Mouse (Mus musculus) neural tube, embryonic 13.5 days (tissue): ENCODE results near the gene Miga2. TPM values are rescaled to one million over a fixed set of nuclear protein-coding genes. Genes with fewer than 3 reads are reported as not detected.
A peak's percentile ranks its signal among the peaks of the same experiment; 100 is the strongest.

ENCODE experiments used
- ATAC-seq: fragments of 200-750 bp; cut with Nextera tagmentation; 2 replicates; pipeline ENCODE4 v1.8.0; 2017; ENCODE audit warnings: low read depth, mild to moderate bottlenecking, moderate TSS enrichment, moderate library complexity
- H3K27ac ChIP-seq: fragments of 300-500 bp; sonication (generic); replicated peaks from 2 replicates; pipeline ENCODE4 v1.5.1; 2015; ENCODE audit warnings: moderate library complexity, mild to moderate bottlenecking, inconsistent platforms
- H3K27me3 ChIP-seq: fragments of 300-500 bp; sonication (generic); 2 replicates; pipeline ENCODE4 v1.6.1; 2015; ENCODE audit warnings: mild to moderate bottlenecking, inconsistent platforms
- H3K36me3 ChIP-seq: fragments of 300-500 bp; sonication (generic); 2 replicates; pipeline ENCODE4 v1.6.1; 2015; ENCODE audit warnings: mild to moderate bottlenecking, inconsistent platforms
- H3K4me1 ChIP-seq: fragments of 300-500 bp; sonication (generic); replicated peaks from 2 replicates; pipeline ENCODE4 v1.6.1; 2015; ENCODE audit warnings: inconsistent platforms
- H3K4me2 ChIP-seq: fragments of 300-500 bp; sonication (generic); 2 replicates; pipeline ENCODE4 v1.6.1; 2015; ENCODE audit warnings: inconsistent platforms, mild to moderate bottlenecking, moderate library complexity
- H3K4me3 ChIP-seq: fragments of 300-500 bp; sonication (generic); 2 replicates; pipeline ENCODE4 v1.5.1; 2015; ENCODE audit warnings: mild to moderate bottlenecking, inconsistent platforms
- H3K9ac ChIP-seq: fragments of 300-500 bp; sonication (generic); 2 replicates; pipeline ENCODE4 v1.6.1; 2015; ENCODE audit warnings: moderate library complexity, mild to moderate bottlenecking, inconsistent platforms
- H3K9me3 ChIP-seq: fragments of 300-500 bp; sonication (generic); 2 replicates; pipeline ENCODE4 v1.6.1; 2016; ENCODE audit warnings: inconsistent platforms
- WGBS: fragments of 180-500 bp; shearing (Covaris S2); methylation state at CpG from one replicate; pipeline ENCODE4 v1.1.7; 2015; 5-methylcytosine and 5-hydroxymethylcytosine counted together
- polyA plus RNA-seq: library from polyadenylated mRNA; unstranded; fragments of >200 nt; fragmentation: Nextera tagmentation; extraction: Ambion mirVana; gene quantifications from 2 replicates; pipeline ENCODE4 v1.2.1, GENCODE M21; 2015

Miga2 gene
- polyA plus RNA-seq, 1 experiment from 2014 or later = 26.3 TPM

DNA sequence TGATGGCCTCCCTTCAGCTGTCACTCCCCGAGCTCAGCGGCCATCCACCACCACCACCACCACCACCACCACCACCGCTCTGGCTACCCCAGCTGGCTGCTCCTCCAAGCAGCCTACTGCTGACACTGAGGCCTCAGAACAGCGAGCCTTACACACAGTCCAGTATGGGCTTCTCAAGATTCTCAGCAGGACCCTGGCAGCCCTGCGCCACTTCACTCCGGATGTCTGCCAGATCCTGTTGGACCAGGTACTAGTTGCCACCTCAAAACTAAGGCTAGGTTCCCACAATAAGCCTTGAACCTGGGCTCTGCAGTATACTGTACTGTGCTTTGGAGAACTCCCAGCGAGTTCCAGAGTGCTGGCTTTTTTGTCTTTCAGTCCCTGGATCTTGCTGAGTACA, 21.5 kb upstream of the Miga2 start:
- 97% methylated on average over 7 of the region's 7 CpGs for WGBS
- H3K9ac ChIP-seq = no peak overlapping the region
- no peaks in the 10 kb centered on the region for H3K4me1 ChIP-seq
- no peak overlapping the region for H3K4me2 ChIP-seq
- ATAC-seq = no peak
- H3K36me3 ChIP-seq = peaks cover 97% of the 10 kb centered on the region
- H3K4me3 ChIP-seq = no peak overlapping the region
- H3K9me3 ChIP-seq = no peaks in the 10 kb centered on the region
- H3K27me3 ChIP-seq = no peaks in the 10 kb centered on the region
- H3K27ac ChIP-seq = no peak overlapping the region

DNA sequence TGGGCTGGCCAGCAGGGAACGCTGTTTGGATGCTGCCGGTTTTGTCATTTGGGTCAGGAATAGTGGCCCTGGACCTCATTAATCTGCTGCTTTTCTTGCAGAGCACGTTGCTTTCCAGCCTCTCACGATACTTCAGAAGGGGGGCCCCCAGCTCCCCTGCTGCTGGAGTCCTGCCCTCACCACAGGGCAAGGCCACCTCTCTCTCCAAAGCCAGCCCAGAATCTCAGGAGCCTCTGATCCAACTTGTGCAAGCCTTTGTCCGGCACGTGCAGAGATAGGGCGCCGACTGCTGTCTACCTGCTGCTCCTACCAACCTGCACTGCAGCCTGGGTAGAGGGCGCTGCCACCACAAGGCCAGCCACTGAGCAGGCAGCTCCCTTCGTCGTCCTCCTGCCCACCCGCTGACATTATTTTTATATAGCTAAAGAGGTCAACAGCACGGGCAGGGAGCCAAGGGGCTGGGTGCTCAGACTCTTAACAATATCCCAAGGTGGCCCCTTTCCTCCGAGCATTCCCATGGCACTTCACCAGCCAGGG, 20.4 kb upstream of the Miga2 start:
- H3K27ac ChIP-seq = no peak overlapping the region
- H3K27me3 ChIP-seq = no peaks in the 10 kb centered on the region
- no peak overlapping the region for H3K4me2 ChIP-seq
- WGBS = 74% methylated on average over 14 of the region's 14 CpGs
- H3K4me1 ChIP-seq = no peaks in the 10 kb centered on the region
- H3K9ac ChIP-seq = no peak overlapping the region
- no peak overlapping the region for H3K4me3 ChIP-seq
- H3K9me3 ChIP-seq = no peaks in the 10 kb centered on the region
- peaks cover 100% of the 10 kb centered on the region for H3K36me3 ChIP-seq
- no peak for ATAC-seq

DNA sequence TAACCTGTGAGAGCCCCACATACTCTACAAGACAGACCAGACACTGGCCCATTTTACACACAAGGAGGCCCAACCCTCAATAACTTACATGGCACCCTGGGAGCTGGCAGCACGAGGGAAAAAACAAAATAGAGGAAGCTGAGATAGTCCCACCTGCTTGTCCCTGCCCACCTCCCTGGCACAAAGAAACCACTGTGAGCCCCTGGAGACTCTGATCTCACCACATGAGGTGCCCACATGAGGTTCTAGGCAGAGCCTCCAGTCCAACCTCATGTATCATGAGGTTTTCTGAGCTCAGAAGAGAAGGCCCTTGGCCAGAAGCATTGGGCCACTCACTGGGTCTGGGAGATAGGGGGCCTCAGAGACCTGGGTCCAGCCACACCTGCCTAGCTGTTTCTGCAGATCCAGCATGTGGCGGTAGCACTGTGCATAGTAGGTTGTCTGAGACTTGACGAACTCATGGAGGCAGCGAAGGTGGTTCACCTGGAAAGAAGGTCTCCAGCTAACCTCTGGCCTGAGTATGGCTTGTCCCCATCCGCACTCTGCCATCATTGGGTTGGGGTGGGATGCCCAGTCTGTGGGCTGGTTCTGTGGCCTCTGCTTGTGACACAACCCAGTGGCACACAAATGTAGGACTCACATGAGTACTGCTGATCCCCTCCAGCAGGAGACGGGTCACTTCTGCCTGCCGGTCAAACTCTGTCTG, 17.9 kb upstream of the Miga2 start:
- Histone ChIP-seq H3K27me3 (no peaks in the 10 kb centered on the region), H3K36me3 (peaks cover 100% of the 10 kb centered on the region), H3K4me3 (no peak overlapping the region), H3K4me1 (no peaks in the 10 kb centered on the region), H3K9ac (no peak overlapping the region), H3K4me2 (no peak overlapping the region), H3K27ac (no peak overlapping the region), H3K9me3 (no peaks in the 10 kb centered on the region)
- no peak for ATAC-seq
- 93% methylated on average over 7 of the region's 7 CpGs for WGBS

DNA sequence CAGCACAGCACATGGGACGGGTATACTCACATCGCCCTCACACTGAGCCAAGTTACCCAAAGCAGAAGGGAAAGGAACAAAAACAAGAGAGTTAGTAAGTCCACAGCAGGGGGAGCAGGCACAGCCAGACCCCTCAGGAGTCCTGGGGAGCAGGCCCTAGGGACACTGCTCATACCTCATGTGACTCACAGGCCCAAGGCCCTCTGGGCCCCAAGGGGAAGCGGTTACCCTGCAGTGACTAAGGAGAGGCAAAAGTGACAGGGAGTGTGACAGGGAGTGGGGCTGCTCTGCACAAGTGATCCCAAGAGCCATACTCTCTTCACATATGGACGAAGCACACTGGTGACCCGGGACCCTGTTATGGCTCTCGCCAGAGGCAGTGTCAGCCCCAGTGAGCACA, 14.8 kb upstream of the Miga2 start:
- Histone ChIP-seq H3K36me3 (peaks cover 89% of the 10 kb centered on the region), H3K27ac (no peak overlapping the region), H3K9me3 (no peaks in the 10 kb centered on the region), H3K4me1 (no peaks in the 10 kb centered on the region), H3K27me3 (no peaks in the 10 kb centered on the region), H3K4me3 (no peak overlapping the region), H3K4me2 (no peak overlapping the region), H3K9ac (no peak overlapping the region)
- WGBS = 89% methylated on average over 6 of the region's 6 CpGs
- no peak for ATAC-seq

- Histone ChIP-seq H3K4me2 (no peak overlapping the region), H3K36me3 (peaks cover 82% of the 10 kb centered on the region), H3K9me3 (no peaks in the 10 kb centered on the region), H3K27me3 (no peaks in the 10 kb centered on the region), H3K9ac (no peak overlapping the region), H3K27ac (no peak overlapping the region), H3K4me1 (peaks cover 15% of the 10 kb centered on the region), H3K4me3 (no peak overlapping the region)
- WGBS = 79% methylated on average over 2 of the region's 2 CpGs
- ATAC-seq = no peak
Measured at GRCm38 (mm10) chr2:30351149-30351548, 12.9 kb upstream of the Miga2 start.

- Histone ChIP-seq H3K27me3 (no peaks in the 10 kb centered on the region), H3K27ac (peak overlapping the region; percentile 30; the same call in 1 of the 2 replicates), H3K9ac (peak overlapping the region; percentile 26; the same call in 1 of the 2 replicates), H3K36me3 (peaks cover 35% of the 10 kb centered on the region), H3K4me1 (peaks cover 47% of the 10 kb centered on the region), H3K9me3 (no peaks in the 10 kb centered on the region), H3K4me2 (no peak overlapping the region), H3K4me3 (no peak overlapping the region)
- no peak for ATAC-seq
- 65% methylated on average over 4 of the region's 4 CpGs for WGBS
Measured at GRCm38 (mm10) chr2:30355861-30356260, 8.2 kb upstream of the Miga2 start.

DNA sequence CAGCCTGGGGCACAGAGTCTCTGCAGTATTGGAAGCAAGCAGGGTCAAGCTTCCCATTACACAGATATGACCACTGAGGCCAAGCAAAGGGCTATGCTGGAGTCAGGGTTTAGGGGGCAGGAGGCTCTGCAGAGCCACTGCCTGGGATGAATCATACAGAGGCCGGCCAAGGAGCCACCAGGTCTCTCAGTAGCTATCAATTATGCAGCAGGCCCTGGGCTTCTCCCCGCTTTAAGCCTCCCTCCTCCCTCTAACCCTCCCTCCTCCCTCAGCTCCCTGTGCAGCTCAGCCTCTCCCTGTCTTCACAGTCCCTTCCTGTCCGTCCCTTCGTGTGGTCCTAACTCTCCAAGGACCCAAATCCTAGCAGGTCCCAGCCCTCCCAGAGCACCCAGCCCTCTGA, 7.8 kb upstream of the Miga2 start:
- H3K4me1 ChIP-seq = peaks cover 47% of the 10 kb centered on the region
- no peaks in the 10 kb centered on the region for H3K27me3 ChIP-seq
- peak overlapping the region; percentile 30; the same call in 1 of the 2 replicates for H3K27ac ChIP-seq
- no peak overlapping the region for H3K4me2 ChIP-seq
- H3K9me3 ChIP-seq = no peaks in the 10 kb centered on the region
- peaks cover 31% of the 10 kb centered on the region for H3K36me3 ChIP-seq
- ATAC-seq = no peak
- peak overlapping the region; percentile 93; the same call in 1 of the 2 replicates for H3K9ac ChIP-seq
- no peak overlapping the region for H3K4me3 ChIP-seq
- WGBS = 67% methylated on average over 4 of the region's 4 CpGs

DNA sequence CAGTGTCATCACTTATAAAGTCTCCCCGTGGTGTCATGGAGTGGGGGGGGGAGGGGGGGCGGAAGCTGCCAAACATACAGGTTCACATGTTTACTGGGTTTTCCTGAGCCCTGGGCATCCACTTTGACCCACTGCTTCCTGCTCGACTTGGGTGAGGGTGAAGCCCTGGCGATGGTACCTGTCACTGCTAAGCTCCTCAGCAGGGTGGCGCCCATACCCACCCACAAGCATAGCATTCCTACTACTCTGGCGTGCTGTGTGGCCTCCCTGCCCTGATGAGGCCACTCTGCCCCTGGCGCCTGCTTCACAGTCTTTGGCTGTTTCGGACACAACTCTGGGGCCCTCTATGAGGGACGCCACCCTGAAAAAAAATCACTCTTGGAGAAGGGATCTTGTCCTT, 7.1 kb upstream of the Miga2 start:
- WGBS = 75% methylated on average over 9 of the region's 9 CpGs
- ATAC-seq = no peak
- H3K27me3 ChIP-seq = no peaks in the 10 kb centered on the region
- no peak overlapping the region for H3K4me3 ChIP-seq
- H3K36me3 ChIP-seq = peaks cover 30% of the 10 kb centered on the region
- H3K27ac ChIP-seq = no peak overlapping the region
- H3K4me1 ChIP-seq = peaks cover 47% of the 10 kb centered on the region
- H3K9me3 ChIP-seq = no peaks in the 10 kb centered on the region
- H3K9ac ChIP-seq = 0 out of 2 replicates have a peak overlapping the region, but pooled peaks have one; percentile 93
- peak overlapping the region; percentile 15; the same call in 1 of the 2 replicates for H3K4me2 ChIP-seq

DNA sequence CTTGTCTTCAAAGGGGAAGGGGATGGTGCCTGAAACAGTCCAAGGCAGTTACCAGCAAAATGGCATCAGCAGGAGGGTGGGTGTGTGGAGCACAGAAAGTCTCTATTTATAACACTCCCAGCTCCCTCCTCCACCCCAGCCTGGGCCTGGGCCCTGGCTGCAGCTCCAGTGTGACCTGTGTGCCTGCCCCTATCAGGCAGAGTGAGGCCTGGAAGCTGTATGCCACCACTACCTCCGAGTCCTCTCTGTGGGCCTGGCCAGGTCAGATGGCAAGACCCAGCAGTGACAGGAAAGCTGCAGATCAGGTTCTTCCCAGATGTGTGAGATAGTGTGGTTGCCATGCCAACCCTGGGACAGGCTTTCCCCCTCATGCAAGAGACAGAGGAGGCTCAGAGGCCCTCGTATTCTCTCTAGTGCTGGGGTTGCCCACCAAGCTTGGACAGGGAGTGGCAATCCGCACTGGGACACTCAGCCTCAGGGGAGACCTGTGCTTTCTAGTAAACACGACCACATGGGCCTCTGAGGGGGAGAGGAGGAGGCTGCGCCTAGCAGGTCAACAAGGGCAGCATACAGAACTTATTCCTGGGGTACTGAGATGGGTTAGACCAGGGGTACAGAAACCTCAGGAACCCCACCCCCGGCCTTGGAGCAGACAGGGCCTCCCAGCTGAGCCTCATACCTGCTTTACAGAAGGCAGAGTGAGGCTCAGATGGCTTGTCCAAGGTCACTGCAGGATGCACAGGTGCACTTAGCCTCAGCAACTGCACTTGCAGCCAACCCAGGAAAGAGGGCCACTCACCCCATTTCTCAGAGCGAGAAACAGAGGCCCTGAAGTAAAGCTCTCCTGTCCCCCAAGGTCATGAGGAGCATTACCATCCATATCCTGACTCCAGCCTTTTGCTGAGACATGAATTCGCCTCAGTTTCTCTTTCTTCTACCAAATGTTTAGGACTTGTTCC, 6.2 kb upstream of the Miga2 start:
- H3K27ac ChIP-seq = peak overlapping the region; percentile 76; the same call in 1 of the 2 replicates
- H3K27me3 ChIP-seq = no peaks in the 10 kb centered on the region
- H3K4me2 ChIP-seq = peak overlapping the region; percentile 96
- no peak for ATAC-seq
- H3K36me3 ChIP-seq = peaks cover 26% of the 10 kb centered on the region
- peaks cover 47% of the 10 kb centered on the region for H3K4me1 ChIP-seq
- peak overlapping the region; percentile 93 for H3K9ac ChIP-seq
- WGBS = 64% methylated on average over 8 of the region's 8 CpGs
- H3K9me3 ChIP-seq = no peaks in the 10 kb centered on the region
- peak overlapping the region; percentile 82 for H3K4me3 ChIP-seq

- 3% methylated on average over 67 of the region's 73 CpGs for WGBS
- peak within 1 kb of the TSS; percentile 76 for H3K27ac ChIP-seq
Measured at GRCm38 (mm10) chr2:30358533-30359531, 5.2 kb upstream of the Miga2 start, which contains the start of gene Sh3glb2. Sh3glb2 (minus strand) TSS chr2:30359337.

GRCm38 (mm10) chr2:30360626-30361025, 3.4 kb upstream of the Miga2 start:
- no peaks in the 10 kb centered on the region for H3K27me3 ChIP-seq
- H3K9ac ChIP-seq = no peak overlapping the region
- peaks cover 53% of the 10 kb centered on the region for H3K4me1 ChIP-seq
- WGBS = 62% methylated on average over 10 of the region's 10 CpGs
- H3K4me2 ChIP-seq = no peak overlapping the region
- no peak overlapping the region for H3K4me3 ChIP-seq
- H3K36me3 ChIP-seq = no peaks in the 10 kb centered on the region
- no peaks in the 10 kb centered on the region for H3K9me3 ChIP-seq
- no peak for ATAC-seq
- no peak overlapping the region for H3K27ac ChIP-seq

More at GRCm38 (mm10) chr2:30358533-30359531, 5.2 kb upstream of the Miga2 start, which contains the start of gene Sh3glb2:
- Histone ChIP-seq H3K27me3 (no peaks in the 10 kb centered on the region), H3K4me1 (peaks cover 51% of the 10 kb centered on the region), H3K9me3 (no peaks in the 10 kb centered on the region), H3K9ac (peak within 1 kb of the TSS; percentile 93), H3K4me3 (peak within 1 kb of the TSS; percentile 82), H3K4me2 (peak within 1 kb of the TSS; percentile 96), H3K36me3 (peaks cover 16% of the 10 kb centered on the region)
- ATAC-seq = peak; percentile 77
